Mouse (Mus musculus): Measurements from ENCODE around the gene Leap2. TPM values are rescaled to one million over a fixed set of nuclear protein-coding genes. Genes with fewer than 3 reads are reported as not detected.
A peak's percentile ranks its signal among the peaks of the same experiment; 100 is the strongest.

Gene Leap2
- polyA plus RNA-seq, 1 experiment, result not detected

DNA sequence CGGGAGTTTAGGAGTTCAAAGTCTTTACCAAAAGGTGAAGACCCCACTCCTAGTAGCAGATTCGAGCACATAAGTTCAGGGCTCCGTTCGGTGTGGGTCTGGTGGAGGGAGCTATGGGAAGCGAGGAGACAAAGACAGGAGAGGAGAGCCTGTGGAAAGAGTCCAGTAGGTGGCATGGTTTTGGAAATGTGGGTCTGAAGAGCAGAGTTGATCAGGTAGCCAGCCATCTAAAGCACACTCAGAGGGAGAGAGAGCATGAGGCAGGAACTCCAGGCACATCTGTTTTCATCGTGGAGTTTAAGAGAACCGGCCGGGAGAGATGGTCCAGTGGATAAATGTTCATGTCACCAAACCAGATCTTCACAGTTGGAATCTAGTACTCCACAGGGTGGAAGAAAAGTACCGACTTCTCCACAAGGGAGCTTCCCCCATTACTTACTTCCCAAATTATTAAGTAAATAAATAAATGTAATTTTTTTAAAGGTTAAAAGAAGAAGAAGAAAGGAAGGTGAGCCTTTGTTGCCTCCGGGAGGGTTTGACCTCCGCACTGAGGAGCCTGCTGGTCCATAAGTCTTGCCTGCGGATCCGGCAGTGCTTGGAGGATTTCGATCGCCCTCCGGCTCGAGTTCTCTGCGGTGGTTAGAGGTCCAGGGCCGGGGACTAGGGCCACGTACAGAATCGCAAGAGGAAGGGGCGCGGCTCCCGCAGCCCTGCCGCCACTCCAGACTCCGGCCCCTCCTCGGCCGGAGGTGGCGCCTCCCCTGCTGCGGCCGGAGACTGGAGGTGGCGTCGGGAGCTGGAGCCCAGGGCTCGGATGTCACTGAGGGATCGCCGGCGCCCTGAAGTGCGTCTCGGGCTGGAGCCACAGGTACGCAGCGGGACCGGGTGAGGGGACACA is 33.8 kb upstream of the Leap2 start, which contains the start of the genes Gm10447 and Shroom1:
TSS of gene Gm10447 (minus strand) at position 637 of the 898 bp plus-strand sequence.
TSS of gene Shroom1 (plus strand) at position 732 of the 898 bp plus-strand sequence.
- TF ChIP-seq CTCF (IDR thresholded peaks at IDR 0.05; ENCODE audit: borderline replicate concordance, extremely low read depth, insufficient read depth, insufficient read length) (peak; percentile 31; the same call in 1 of the 2 replicates), POLR2A (IDR thresholded peaks at IDR 0.05; ENCODE audit: borderline replicate concordance, extremely low read depth, insufficient read depth, insufficient read length, poor library complexity, severe bottlenecking) (no peak)
- peak; percentile 49 for DNase-seq (ENCODE audit: low read depth)

DNA sequence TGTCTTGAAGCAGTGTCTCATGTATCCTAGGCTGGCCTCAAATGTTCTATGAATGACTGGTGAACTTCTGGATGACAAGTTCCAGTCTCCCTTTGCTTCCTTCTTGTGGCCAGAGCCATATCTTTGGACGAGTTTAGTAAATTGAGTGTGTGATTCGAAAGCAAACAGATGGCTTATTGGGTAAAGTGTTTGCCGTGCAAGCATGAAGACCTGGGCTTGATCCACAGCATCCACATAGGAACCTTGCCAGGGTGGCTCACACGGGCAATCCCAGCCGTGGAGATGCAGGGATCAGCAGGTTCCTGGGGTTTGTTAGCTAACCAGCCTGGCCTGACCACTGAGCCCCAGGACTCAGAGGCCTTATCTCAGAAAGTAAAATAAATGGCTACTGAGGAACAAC is 30.1 kb upstream of the Leap2 start:
- TF ChIP-seq POLR2A (IDR thresholded peaks at IDR 0.05; ENCODE audit: borderline replicate concordance, extremely low read depth, insufficient read depth, insufficient read length, poor library complexity, severe bottlenecking), result no peak
- TF ChIP-seq CTCF (IDR thresholded peaks at IDR 0.05; ENCODE audit: borderline replicate concordance, extremely low read depth, insufficient read depth, insufficient read length), result no peak
- DNase-seq (ENCODE audit: low read depth), result no peak

DNA sequence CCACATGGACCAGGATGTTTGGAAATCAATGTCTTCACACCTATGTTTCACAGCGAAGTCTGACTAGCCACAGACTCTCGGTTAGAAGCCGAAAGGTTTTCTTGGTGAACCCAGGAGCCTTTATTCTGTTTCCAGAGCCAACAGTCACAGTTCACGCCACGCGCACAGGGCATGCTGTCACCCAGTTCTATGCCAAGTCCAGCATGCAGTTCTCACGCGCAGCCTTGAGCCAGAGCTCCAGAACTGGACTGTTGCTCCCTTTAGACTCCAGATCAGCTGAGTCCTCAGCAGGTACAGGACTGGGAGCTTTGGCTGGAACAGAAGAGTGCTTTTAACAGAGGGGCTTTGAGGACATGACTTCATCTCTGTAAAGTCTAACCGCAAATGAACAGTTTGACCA is 29.4 kb upstream of the Leap2 start:
- TF ChIP-seq CTCF (IDR thresholded peaks at IDR 0.05; ENCODE audit: borderline replicate concordance, extremely low read depth, insufficient read depth, insufficient read length) (no peak), POLR2A (IDR thresholded peaks at IDR 0.05; ENCODE audit: borderline replicate concordance, extremely low read depth, insufficient read depth, insufficient read length, poor library complexity, severe bottlenecking) (no peak)

DNA sequence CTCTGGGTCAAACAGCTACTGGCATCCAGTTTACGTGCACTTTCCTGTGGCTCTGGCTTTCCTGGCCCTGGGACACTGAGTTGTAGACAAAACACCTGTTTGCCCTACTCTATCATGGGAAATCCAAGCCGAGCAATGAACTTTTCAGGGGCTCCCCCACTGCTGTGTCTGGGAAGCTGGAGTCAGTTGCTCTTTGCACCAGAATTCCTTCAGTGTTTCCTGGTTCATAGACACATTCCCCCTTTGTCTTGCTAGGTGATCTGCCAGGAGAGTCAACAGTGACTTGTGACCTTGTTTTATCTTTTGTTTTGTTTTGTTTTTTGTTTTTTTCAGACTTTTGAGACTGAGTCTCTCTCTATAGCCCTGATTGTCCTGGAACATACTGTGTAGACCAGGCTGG is 28.4 kb upstream of the Leap2 start:
- no peak for DNase-seq (ENCODE audit: low read depth)
- TF ChIP-seq POLR2A (IDR thresholded peaks at IDR 0.05; ENCODE audit: borderline replicate concordance, extremely low read depth, insufficient read depth, insufficient read length, poor library complexity, severe bottlenecking), result no peak
- no peak for TF ChIP-seq CTCF (IDR thresholded peaks at IDR 0.05; ENCODE audit: borderline replicate concordance, extremely low read depth, insufficient read depth, insufficient read length)

More for the DNA sequence above, 29.4 kb upstream of the Leap2 start:
- no peak for DNase-seq (ENCODE audit: low read depth)

DNA sequence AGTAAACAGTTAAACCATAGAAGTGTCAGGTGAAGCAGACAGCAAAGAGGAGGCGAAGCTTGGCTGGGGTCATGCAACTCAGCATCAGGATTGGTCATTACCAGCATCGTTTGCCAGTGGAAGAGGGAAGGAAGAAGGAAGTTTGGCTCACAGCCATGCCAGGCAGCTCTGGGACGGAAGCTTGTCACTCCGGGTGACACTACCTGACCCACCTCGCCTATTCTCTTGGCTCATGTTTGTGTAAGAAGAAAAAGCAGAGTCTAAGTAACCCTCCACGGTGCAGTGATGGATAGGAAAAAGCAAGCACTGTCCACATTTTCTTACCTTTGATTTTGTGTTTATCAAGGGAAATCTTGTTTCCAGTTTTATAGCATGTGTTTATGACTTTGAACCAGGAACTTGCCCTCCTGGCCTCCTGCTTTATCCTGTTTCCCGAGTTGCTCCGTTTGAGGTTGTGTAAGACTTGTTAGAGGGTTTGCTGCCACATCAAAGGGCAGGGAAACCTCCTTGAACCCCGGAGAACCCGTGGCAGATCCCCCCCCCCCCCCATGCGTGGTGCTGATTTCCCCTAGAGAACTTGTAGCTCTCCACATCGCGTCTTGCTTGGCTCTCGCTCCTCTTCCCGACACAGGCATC is 27.2 kb upstream of the Leap2 start:
- no peak for TF ChIP-seq POLR2A (IDR thresholded peaks at IDR 0.05; ENCODE audit: borderline replicate concordance, extremely low read depth, insufficient read depth, insufficient read length, poor library complexity, severe bottlenecking)
- no peak for TF ChIP-seq CTCF (IDR thresholded peaks at IDR 0.05; ENCODE audit: borderline replicate concordance, extremely low read depth, insufficient read depth, insufficient read length)
- DNase-seq (ENCODE audit: low read depth), result no peak

DNA sequence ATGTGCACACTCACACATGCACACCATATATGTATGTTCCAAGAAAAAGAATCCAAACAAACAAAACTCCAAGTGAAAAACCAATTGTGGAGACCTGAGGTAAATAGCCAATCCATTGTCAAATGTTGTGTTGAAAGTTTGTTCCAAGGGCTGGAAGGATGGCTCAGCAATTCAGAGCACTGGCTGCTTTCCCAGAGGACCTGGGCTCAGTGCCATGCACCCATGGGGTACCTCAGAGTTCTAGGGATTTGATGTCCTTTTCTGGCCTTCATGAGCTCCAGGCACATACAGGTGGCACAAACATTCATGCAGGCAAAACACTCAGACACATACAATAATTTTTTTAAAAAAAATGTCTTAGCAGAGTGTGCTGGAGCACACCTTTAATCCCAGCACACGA is 25.6 kb upstream of the Leap2 start:
- no peak for DNase-seq (ENCODE audit: low read depth)
- TF ChIP-seq CTCF (IDR thresholded peaks at IDR 0.05; ENCODE audit: borderline replicate concordance, extremely low read depth, insufficient read depth, insufficient read length) (no peak), POLR2A (IDR thresholded peaks at IDR 0.05; ENCODE audit: borderline replicate concordance, extremely low read depth, insufficient read depth, insufficient read length, poor library complexity, severe bottlenecking) (no peak)

DNA sequence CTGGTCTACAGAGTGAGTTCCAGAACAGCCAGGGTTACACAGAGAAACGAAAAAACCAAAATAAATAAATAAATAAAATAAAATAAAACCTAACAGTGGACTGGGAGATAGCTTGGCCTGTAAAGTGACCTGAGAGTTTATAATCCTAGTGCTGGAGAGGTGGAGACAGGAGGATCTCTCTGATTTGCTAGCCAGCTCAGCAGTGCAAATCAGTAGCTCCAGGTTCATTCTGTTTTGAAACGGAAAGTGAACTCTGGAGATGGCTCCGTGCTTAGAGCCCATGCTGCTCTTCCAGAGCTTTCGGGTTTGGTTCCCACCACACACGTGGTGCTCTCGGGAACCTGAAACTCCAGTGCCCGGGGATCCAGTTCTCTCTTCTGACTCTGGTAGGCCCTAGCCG is 25.0 kb upstream of the Leap2 start:
- no peak for DNase-seq (ENCODE audit: low read depth)
- TF ChIP-seq CTCF (IDR thresholded peaks at IDR 0.05; ENCODE audit: borderline replicate concordance, extremely low read depth, insufficient read depth, insufficient read length), result no peak

DNA sequence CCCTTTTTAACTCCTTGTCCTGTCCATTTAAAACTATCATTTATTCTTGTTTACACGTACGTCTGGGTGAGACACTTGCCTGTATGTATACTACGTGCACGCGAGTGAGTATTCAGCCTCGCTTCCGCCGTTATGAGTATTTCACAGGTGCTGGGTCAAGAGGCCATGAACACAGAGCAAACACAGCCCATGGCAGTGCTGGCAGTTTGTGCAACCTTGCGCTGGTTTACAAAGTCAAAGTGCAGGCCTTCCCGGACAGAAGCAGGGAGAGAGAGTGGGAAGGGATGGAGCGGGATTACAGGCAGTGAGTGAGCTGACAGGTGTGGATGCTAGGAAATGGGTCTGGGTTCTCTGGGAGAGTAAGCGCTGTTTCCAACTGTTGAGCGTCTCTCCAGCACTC is 23.2 kb upstream of the Leap2 start:
- DNase-seq (ENCODE audit: low read depth), result no peak
- TF ChIP-seq POLR2A (IDR thresholded peaks at IDR 0.05; ENCODE audit: borderline replicate concordance, extremely low read depth, insufficient read depth, insufficient read length, poor library complexity, severe bottlenecking) (no peak), CTCF (IDR thresholded peaks at IDR 0.05; ENCODE audit: borderline replicate concordance, extremely low read depth, insufficient read depth, insufficient read length) (no peak)

DNA sequence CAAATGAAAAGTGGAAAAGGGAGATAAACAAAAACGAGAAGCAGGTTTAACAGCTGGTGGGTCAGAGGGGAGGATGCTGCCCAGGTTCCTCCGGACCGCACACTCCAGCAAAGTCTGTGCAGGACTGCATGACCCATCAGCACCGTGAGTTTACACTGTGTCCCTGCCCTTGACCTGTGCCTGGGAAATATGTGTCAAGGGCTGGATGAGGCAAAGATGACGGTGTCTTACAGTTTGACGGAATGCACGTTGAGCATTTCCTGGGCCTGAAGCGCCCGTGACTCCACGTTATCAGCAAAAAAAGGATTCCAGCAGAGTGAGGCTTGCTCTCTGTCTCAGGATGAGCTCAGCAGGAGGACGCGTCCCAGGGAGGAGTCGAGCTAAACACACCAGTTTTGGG is 22.6 kb upstream of the Leap2 start:
- DNase-seq (ENCODE audit: low read depth), result no peak
- TF ChIP-seq CTCF (IDR thresholded peaks at IDR 0.05; ENCODE audit: borderline replicate concordance, extremely low read depth, insufficient read depth, insufficient read length) (no peak), POLR2A (IDR thresholded peaks at IDR 0.05; ENCODE audit: borderline replicate concordance, extremely low read depth, insufficient read depth, insufficient read length, poor library complexity, severe bottlenecking) (no peak)

DNA sequence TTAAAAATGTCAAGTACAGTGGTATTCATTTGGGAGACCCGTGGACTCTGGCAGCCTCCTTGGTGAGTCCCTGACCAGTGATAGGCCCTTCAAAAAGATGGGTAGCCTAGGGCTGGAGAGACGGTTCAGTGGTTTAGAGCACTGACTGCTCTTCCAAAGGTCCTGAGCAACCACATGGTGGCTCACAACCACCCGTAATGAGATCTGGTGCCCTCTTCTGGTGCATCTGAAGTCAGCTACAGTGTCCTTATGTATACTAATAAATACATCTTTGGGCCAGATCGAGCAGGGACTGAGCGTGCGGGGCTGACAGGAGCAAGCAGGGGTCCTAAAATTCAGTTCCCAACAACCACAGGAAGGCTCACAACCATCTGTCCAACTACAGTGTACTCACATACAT is 20.9 kb upstream of the Leap2 start:
- no peak for DNase-seq (ENCODE audit: low read depth)
- TF ChIP-seq CTCF (IDR thresholded peaks at IDR 0.05; ENCODE audit: borderline replicate concordance, extremely low read depth, insufficient read depth, insufficient read length) (no peak), POLR2A (IDR thresholded peaks at IDR 0.05; ENCODE audit: borderline replicate concordance, extremely low read depth, insufficient read depth, insufficient read length, poor library complexity, severe bottlenecking) (no peak)

DNA sequence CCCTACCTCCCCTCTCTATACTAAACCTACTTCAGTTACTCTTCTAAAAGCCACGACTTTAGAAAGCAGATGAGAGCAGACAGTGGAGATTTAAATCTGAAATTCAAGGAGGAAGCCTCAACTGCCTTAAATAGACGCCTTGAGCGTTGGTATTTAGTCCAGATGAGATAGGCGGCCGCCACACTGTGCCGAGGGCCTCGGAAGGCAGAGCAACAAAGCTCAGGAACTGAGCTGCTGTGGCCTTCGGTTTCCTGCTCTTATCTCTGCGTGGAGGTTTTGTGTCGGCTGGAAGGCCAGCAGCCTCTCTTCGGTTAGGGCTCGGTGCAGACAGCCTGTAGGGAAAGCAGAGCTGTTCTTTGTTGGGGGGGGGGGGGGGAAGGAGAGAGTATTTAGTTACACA is 19.0 kb upstream of the Leap2 start:
- DNase-seq (ENCODE audit: low read depth), result no peak
- TF ChIP-seq POLR2A (IDR thresholded peaks at IDR 0.05; ENCODE audit: borderline replicate concordance, extremely low read depth, insufficient read depth, insufficient read length, poor library complexity, severe bottlenecking), result no peak
- TF ChIP-seq CTCF (IDR thresholded peaks at IDR 0.05; ENCODE audit: borderline replicate concordance, extremely low read depth, insufficient read depth, insufficient read length), result no peak

Measured in brain, embryonic 14.5 days (tissue).